Mouse (Mus musculus): Measurements from ENCODE around the gene Stt3b. TPM values are rescaled to one million over a fixed set of nuclear protein-coding genes. Genes with fewer than 3 reads are reported as not detected.

Stt3b gene
- polyA plus RNA-seq, 1 experiment from 2014 or later: 83.3 TPM

DNA sequence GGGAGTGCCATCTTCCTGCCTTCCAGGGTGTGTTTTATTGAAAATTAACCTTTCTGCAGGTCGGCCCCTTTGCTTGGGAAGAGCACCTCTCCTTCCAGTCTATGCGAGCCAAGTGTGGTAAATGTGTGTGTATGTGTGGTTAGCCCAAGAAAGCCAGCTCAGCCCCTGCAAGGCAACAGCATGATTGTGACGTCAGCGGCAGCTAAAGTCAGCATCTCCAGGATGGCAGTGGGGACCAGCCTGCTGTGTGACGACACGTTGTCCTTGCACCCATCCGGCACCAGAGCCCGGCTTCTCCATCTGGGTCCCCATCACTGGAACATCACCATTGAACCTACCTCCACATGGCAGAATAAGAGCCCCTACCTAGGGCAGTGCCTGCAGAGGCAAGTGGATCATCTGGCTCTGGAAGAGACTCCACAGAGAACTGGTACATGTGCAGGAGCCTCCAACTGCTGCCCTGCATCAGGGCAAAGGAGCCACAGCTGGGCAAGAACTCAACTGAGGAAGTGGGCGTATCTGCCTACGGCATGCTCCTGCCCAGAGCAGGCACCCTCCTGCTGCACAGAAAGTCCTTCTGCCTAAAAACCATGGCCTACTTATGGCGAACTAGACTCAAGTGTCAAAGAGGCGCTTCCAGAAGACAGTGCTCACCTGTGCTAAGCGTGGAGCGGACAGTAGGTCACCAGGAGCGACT, 109.9 kb downstream of the Stt3b start:
- H3K4me1 ChIP-seq (ENCODE audit: control insufficient read depth, insufficient read depth, low read depth, low read length): no peaks in the 10 kb centered on the region
- no peak for ATAC-seq
- WGBS: 96% methylated on average over 15 of the region's 15 CpGs

DNA sequence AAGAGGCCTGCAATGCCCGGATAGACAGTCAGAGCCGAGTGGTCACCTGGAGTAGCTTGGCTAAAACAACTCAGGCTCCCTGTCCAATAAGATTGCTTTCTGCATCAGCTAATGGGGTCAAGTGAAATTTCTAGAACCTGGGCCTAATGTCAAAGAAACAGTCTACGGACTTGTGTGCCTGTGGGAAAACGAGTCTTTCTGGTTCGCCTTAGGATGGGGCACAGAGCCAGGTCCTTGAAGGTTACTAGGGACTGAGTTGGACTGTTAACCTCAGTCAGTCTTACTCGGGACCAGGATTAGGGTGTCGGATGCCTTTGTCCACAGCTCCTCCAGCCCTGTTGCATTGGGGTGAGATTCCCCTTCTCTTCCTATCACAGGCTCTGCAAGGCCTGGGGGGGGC, 113.1 kb downstream of the Stt3b start:
- H3K4me1 ChIP-seq (ENCODE audit: control insufficient read depth, insufficient read depth, low read depth, low read length): no peaks in the 10 kb centered on the region
- H3K27ac ChIP-seq (ENCODE audit: low read depth, low read length): no peak overlapping the region
- H3K27me3 ChIP-seq (replicated peaks; ENCODE audit: control insufficient read depth, insufficient read depth, low read length): no peaks in the 10 kb centered on the region
- no peak overlapping the region for H3K9ac ChIP-seq (ENCODE audit: low read depth, low read length)
- no peaks in the 10 kb centered on the region for H3K9me3 ChIP-seq (ENCODE audit: control insufficient read depth, low read length)
- no peaks in the 10 kb centered on the region for H3K36me3 ChIP-seq (ENCODE audit: control insufficient read depth, insufficient read depth, low read length)
- no peak overlapping the region for H3K4me2 ChIP-seq (ENCODE audit: low read length)
- WGBS: 78% methylated on average over 7 of the region's 7 CpGs
- no peak overlapping the region for H3K4me3 ChIP-seq (ENCODE audit: low read length)
- ATAC-seq: no peak

More for the DNA sequence above, 109.9 kb downstream of the Stt3b start:
- Histone ChIP-seq H3K9ac (ENCODE audit: low read depth, low read length) (no peak overlapping the region), H3K27me3 (replicated peaks; ENCODE audit: control insufficient read depth, insufficient read depth, low read length) (no peaks in the 10 kb centered on the region), H3K4me2 (ENCODE audit: low read length) (no peak overlapping the region), H3K9me3 (ENCODE audit: control insufficient read depth, low read length) (no peaks in the 10 kb centered on the region), H3K27ac (ENCODE audit: low read depth, low read length) (no peak overlapping the region), H3K4me3 (ENCODE audit: low read length) (no peak overlapping the region), H3K36me3 (ENCODE audit: control insufficient read depth, insufficient read depth, low read length) (no peaks in the 10 kb centered on the region)

DNA sequence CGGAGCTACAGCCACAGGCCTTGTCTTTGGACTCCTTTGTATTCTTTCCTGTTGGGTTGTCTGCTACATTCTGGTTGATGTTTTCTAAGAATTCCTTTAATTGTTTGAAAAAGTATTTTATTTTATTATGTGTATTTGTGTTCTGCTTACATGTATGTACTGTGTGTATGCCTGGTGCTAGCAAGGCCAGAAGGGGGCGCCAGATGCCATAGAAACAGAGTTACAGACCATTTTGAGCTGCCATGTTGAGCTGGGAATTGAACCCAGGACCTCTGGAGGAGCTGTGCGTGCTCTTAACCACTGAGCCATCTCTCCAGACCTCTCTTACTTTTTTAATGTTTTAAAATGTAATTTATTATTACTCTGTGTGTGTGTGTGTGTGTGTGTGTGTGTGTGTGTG, 117.3 kb downstream of the Stt3b start:
- Histone ChIP-seq H3K27me3 (replicated peaks; ENCODE audit: control insufficient read depth, insufficient read depth, low read length) (no peaks in the 10 kb centered on the region), H3K4me1 (ENCODE audit: control insufficient read depth, insufficient read depth, low read depth, low read length) (no peaks in the 10 kb centered on the region), H3K4me2 (ENCODE audit: low read length) (no peak overlapping the region), H3K36me3 (ENCODE audit: control insufficient read depth, insufficient read depth, low read length) (no peaks in the 10 kb centered on the region), H3K27ac (ENCODE audit: low read depth, low read length) (no peak overlapping the region), H3K4me3 (ENCODE audit: low read length) (no peak overlapping the region), H3K9ac (ENCODE audit: low read depth, low read length) (no peak overlapping the region), H3K9me3 (ENCODE audit: control insufficient read depth, low read length) (no peaks in the 10 kb centered on the region)
- WGBS: 77% methylated on average over 3 of the region's 3 CpGs
- no peak for ATAC-seq
